Mouse (Mus musculus) layer of hippocampus, adult 9-10 months (tissue): ENCODE measurements at regions not wholly inside any gene's neighbourhood (a gene's known extent, or its start where the extent isn't known, plus 50 kb on each side); places are given as distances from the start of the nearest gene placed in this dataset.
"Not testable (repeated sequence)": the region's sequence is repeated elsewhere in the genome, so short reads cannot be mapped to it uniquely, and the experiment has no call there.

Source experiments
- DNase-seq: peaks from one replicate; pipeline ENCODE4 v3.0.0; 2022; ENCODE audit warnings: low spot score

- DNase-seq, result peak; percentile 7
Measured at GRCm38 (mm10) chr1:113550172-113550571, 1685.5 kb upstream of the Dsel start.

DNA sequence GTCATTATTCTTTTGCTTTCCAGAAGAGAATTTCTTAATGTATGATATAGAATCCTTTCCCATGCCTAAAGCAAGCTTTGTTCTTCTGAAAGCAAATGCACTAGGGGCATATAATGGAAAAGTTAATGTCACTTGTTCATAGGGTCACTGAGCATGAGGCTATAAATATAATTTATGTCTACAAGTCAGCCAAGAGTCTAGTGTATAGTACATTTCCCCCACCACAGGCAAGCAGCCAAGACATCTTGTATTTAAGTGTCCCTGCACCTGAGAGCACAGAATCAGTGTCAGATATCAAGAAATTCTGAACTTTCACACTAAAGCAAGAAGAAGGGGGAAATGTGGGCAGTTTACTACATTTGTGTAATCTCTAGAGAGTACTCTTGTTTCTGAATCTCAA, 1675.3 kb upstream of the Dsel start:
- no peak for DNase-seq

DNA sequence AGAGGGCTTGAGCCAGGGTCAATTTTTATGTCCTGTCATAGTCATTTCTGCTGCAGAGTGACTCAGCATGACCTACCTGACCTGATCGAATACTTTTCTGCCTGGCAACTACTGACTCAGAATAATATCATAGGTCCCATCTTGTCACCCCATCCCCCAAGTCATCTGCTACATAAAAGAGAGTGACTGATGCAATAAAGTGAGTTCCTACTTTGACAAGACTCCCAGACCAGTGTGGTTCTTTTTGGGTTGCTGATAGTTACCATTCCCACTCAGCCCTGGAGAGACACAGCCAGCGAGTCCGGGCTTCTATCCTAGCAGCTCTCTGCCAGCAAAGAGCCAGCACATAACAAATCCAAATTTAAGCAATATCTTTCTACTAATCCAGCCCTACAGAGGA, 1665.8 kb upstream of the Dsel start:
- DNase-seq, result no peak

DNA sequence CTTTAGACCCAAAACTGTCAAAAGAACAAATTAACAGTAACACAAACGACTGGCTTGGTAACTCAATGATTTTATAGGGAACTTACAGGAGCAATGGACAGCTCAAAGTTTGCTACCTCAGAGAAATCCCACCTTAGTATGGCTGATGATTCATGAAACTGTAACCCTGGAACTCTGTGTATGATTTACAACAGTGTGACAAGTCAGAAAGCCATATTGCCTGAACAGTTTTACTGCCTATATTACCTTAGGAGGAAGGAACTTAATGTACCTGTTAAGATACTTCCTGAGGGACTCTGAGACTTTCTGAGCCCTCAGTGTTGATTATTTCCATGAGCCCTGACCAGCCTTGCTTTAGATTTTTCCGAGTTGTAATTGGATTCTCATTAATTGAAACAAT, 1631.3 kb upstream of the Dsel start:
- no peak for DNase-seq

GRCm38 (mm10) chr1:113490243-113491003, 1625.7 kb upstream of the Dsel start:
- no peak for DNase-seq

- no peak for DNase-seq
Measured at GRCm38 (mm10) chr1:113456538-113457273, 1592.0 kb upstream of the Dsel start.

- peak; percentile 51 for DNase-seq
Measured at GRCm38 (mm10) chr1:113433701-113434100, 1569.0 kb upstream of the Dsel start.

GRCm38 (mm10) chr1:113431266-113431665, 1566.5 kb upstream of the Dsel start:
- no peak for DNase-seq

- no peak for DNase-seq
Measured at GRCm38 (mm10) chr1:113412858-113413257, 1548.1 kb upstream of the Dsel start.

DNA sequence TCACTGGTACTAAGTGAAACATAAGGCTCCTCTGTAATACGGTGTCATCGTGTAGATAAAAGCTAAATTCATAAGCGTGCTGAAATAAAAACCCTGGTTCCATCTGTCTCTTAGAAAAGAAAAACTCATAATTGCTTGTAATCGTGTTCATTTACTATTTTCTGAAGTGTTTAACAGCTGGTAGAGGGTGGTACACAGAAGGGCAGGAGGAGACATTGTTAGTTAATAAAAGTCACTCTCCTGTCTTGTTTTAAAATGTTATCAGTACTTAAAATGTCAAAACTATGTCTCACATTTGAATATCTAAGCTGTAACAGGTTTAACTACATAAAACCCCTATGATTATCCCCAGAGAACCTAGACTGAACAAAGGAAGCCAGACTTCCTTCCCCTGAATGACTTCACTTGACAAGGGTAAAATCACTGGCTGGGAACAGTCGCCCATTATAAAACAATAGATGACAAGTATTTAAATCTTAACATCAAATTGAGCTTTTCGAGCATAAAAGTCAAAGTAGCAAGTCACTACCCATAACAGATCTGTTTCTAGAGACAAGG, 1530.6 kb upstream of the Dsel start:
- peak; percentile 37 for DNase-seq

- not testable (repeated sequence) for DNase-seq
Measured at GRCm38 (mm10) chr1:113394326-113394725, 1529.6 kb upstream of the Dsel start.

DNA sequence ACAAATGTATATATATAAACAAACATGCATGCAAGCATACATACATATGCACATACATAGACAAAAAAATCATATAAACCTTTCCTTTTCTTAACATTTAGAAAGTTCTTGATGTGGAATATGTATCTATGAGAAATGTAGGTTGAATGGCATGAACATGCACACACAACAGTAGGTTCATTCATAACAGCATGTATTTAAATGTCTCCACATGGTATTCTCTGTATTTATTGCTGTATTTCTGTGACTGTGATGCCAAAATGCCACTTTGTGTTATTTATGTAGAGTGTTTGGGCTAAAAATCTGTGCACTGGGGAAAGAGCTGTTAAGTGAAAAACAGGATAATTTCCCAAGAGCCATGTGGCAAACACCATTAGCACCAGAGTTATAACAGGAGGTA, 1528.2 kb upstream of the Dsel start:
- no peak for DNase-seq

DNA sequence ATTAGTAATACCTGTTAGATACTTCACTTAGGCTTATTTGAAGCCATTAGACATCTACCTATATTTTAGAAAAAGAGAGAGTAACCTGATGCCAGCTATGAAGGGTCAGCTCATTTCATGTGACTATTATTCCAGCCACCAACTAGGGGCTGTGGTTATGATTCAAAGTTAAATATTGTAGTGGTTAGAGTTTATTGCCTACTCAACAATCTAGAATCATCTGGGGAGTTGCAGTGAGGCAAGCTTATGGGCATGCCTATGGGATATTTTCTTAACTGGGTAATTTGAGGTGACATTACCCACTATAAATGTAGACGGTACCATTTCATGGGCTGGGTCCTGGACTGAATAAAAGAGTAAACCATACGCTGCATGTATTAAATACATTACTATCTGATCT, 1525.2 kb upstream of the Dsel start:
- no peak for DNase-seq

GRCm38 (mm10) chr1:113384888-113385430, 1520.2 kb upstream of the Dsel start:
- no peak for DNase-seq

- no peak for DNase-seq
Measured at GRCm38 (mm10) chr1:113383717-113384116, 1519.0 kb upstream of the Dsel start.

DNA sequence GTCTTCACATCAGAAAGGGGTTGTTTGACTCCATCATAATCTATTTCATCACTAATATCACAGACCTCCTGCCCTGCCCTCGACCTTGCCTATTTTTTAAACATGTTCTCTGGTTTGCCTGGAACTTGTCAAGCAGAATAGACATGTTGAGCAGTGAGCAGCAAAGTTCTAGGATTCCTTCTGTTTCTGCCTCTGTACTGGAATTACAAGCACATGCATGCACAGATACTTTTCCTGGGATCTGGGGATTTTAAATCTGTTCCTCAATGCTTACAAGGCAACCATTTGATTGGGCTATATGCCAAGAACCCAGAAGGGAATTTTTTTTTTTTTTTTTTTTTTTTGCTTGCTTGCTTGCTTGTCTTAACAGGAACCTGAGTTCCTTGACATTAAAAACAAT, 1508.0 kb upstream of the Dsel start:
- DNase-seq, result no peak

GRCm38 (mm10) chr1:113358242-113358641, 1493.5 kb upstream of the Dsel start:
- no peak for DNase-seq

DNA sequence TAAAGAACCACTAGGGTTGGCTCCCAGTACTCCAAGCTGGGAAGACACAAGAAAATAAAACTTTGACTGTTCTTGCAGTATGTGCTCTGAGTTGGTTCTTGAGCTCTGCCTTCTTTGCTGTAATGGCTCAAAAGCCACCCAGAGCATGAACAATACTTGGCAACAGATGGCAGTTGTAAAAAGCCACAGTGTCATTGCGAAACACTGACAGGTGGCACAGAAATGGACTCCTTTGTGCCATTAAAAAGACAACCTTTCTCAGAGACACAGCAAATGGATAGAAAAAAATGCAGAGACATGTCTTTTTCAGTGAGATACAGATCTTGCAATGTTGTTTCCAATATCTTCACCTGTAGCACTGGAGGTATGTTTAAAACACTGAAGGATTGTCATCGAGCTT, 1443.3 kb upstream of the Dsel start:
- no peak for DNase-seq

- peak; percentile 6 for DNase-seq
Measured at GRCm38 (mm10) chr1:113297807-113298206, 1433.1 kb upstream of the Dsel start.

- DNase-seq, result no peak
Measured at GRCm38 (mm10) chr1:113288242-113288641, 1423.5 kb upstream of the Dsel start.

GRCm38 (mm10) chr1:113284122-113284521, 1419.4 kb upstream of the Dsel start:
- DNase-seq, result no peak

GRCm38 (mm10) chr1:113259421-113259820, 1394.7 kb upstream of the Dsel start:
- DNase-seq, result no peak

DNA sequence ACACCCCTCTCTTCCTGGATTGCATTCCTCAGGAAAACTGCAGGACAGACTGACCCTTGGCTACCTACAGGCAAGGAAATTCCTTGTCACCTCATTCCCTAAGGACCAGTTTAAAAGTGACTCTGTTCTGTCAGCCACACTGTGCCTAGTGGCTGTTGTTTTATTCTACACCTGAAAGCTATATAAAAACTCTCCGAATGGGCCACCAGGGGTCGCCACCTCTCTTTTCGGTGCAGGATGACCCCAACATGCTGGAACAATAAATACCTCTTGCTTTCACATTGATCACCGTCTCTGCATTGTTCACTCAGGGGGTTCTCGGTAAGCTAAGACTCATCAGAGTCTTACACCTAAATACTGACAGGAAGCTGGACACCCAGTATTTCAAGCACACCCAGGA, 1382.6 kb upstream of the Dsel start:
- no peak for DNase-seq
